Mouse (Mus musculus): Measurements from ENCODE around the gene Uso1.

Uso1 gene

DNA sequence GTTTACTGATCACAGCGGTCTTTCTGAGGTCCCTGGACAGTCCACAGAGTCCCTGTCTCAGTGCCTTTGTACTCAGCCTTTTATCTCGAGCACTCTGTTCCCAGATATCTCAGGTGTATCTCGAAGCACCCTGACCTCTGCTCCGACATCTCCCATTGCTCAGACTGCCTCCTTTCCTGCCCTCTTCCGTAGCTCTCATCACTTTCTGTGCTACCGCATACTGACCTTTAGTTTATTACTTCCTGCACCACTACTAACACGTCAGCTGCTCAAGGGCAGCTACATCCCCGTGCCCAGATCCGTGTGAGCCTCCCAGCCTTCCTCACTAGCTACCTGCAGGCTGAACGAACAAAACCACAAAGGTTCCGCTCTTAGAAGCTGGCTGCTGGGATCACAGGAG, 110.9 kb downstream of the Uso1 start:
- no peak for DNase-seq

DNA sequence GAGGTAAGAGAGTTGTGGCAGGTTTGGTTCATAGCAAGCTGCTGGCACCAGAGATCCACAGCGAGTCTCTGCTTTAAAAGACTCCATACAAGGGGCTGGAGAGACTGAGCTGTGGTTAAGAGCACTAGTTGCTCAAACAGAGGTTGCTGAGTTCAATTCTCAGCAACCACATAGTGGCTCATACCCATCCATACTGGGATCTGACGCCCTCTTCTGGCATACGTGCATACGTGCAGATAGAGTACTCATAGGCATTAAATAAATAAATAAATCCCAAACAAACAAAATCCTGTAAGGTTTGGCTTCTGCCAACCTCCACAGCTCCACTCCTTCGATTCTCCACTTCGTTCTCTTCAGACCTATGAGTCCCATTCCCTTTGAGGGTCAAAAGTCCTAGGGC, 114.3 kb downstream of the Uso1 start:
- no peak for DNase-seq

Data from right cerebral cortex, postnatal 14 days (tissue).